In the genomic region with DNA sequence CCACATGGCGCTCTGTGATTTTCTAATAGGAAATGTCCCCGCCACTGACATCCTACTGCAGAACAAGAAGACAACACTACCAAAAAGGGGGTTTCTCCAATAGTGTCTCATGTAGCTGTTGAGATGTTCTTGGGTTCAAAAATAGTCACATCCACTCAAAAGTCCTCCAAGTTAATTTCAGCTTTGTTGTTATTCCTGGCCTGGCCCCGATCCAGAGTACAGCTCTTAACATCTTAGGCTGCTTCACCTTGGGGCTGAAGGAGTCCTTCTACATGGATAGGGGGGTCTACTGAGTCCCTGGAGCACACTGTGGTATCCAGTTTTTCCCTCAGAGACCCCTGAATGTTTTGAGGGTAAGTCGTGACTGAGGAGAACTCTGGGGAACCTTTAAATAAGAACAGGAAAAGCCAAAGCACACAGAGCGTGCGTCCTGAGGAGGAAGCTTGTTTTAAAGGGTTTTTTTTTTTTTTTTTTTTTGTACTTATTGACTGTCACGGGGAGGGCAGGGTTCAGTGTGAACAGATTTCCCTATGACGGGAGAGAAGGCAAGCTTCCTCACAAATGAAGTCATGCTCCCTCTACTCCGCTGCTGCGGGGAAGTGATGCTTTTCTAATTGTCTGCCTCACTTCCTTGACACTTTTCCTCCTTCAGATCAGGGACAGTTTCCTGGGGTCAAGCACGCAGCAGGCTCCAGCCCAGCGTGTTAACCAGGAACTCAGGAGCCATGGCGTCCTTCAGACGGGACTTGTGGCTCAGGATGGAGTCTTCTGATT, we compare ENCODE assay signal across 14 mouse cellular contexts. TPM values are rescaled to one million over a fixed set of nuclear protein-coding genes. Genes with fewer than 3 reads are reported as not detected.
DNase-seq lines count a peak whose midpoint lies in the region; ATAC-seq and TF ChIP-seq lines count a peak whose summit lies in the region.
"Had no signal": no experiment of that assay in that cellular context is flagged by ENCODE, and none has a peak within 500 bp of the region (broad histone marks: within the 10 kb centered on the region; RNA-seq: fewer than 3 reads in every experiment).

No protein-coding gene starts in this region.

- H3K27ac ChIP-seq in heart, embryonic 11.5 days (ENCODE audit: low read depth, low read length) = no peak overlapping the region
- H3K27ac ChIP-seq in lung, postnatal 0 days (ENCODE audit: low read length) = peak overlapping the region; percentile 43; the same call in 1 of the 2 replicates
- H3K27ac ChIP-seq: forebrain, embryonic 15.5 days; hindbrain, embryonic 13.5 days; midbrain, embryonic 12.5 days; stomach, postnatal 0 days had no signal

- TF ChIP-seq EP300 in lung, postnatal 0 days (IDR thresholded peaks at IDR 0.05) = peak; percentile 53

- H3K9ac ChIP-seq in heart, embryonic 11.5 days (ENCODE audit: low read depth, low read length) = no peak overlapping the region
- H3K9ac ChIP-seq in lung, postnatal 0 days (replicated peaks; ENCODE audit: low read depth) = no peak overlapping the region
- H3K9ac ChIP-seq: forebrain, embryonic 15.5 days; hindbrain, embryonic 13.5 days; midbrain, embryonic 12.5 days had no signal

- H3K9me3 ChIP-seq in heart, embryonic 11.5 days (replicated peaks; ENCODE audit: control insufficient read depth, low read length) = 0 out of 2 replicates have a peak, but pooled peaks cover 3% of the 10 kb centered on the region
- no peaks in the 10 kb centered on the region for H3K9me3 ChIP-seq in lung, postnatal 0 days (ENCODE audit: low read length)
- H3K9me3 ChIP-seq: forebrain, embryonic 15.5 days; hindbrain, embryonic 13.5 days; midbrain, embryonic 12.5 days had no signal

- no peak for TF ChIP-seq CTCF in lung, postnatal 0 days (IDR thresholded peaks at IDR 0.05)

- peak; percentile 36 to 56 for DNase-seq in adrenal gland, adult (ENCODE audit: inconsistent age in 2 of 2, low spot score in 1 of 2)
- no peak for DNase-seq in adrenal gland, postnatal 25 days
- peak; percentile 57 for DNase-seq in kidney, adult 9 months
- peak; percentile 66 for DNase-seq in lung, postnatal 0 days (ENCODE audit: low spot score)
- DNase-seq in T-cell, adult 2 months (ENCODE audit: low spot score) = no peak
- DNase-seq in cerebellum, adult 11-12 months = no peak
- DNase-seq in right cerebral cortex, postnatal 4 days = no peak
- DNase-seq: embryo, embryonic 11 days had no signal

- ATAC-seq in heart, embryonic 11.5 days (replicated peaks; ENCODE audit: insufficient number of reproducible peaks, low FRiP score, low TSS enrichment) = no peak
- peak; percentile 77 for ATAC-seq in lung, postnatal 0 days
- ATAC-seq: forebrain, embryonic 15.5 days had no signal

- H3K36me3 ChIP-seq in heart, embryonic 11.5 days (ENCODE audit: control insufficient read depth, insufficient read depth, low read length) = no peaks in the 10 kb centered on the region
- no peaks in the 10 kb centered on the region for H3K36me3 ChIP-seq in lung, postnatal 0 days (ENCODE audit: insufficient read depth, low read length)
- H3K36me3 ChIP-seq: forebrain, embryonic 15.5 days; hindbrain, embryonic 13.5 days; midbrain, embryonic 12.5 days had no signal

- H3K27me3 ChIP-seq in heart, embryonic 11.5 days (ENCODE audit: control insufficient read depth, insufficient read depth, low read length) = no peaks in the 10 kb centered on the region
- no peaks in the 10 kb centered on the region for H3K27me3 ChIP-seq in lung, postnatal 0 days (replicated peaks; ENCODE audit: insufficient read depth, low read length)
- H3K27me3 ChIP-seq: forebrain, embryonic 15.5 days; hindbrain, embryonic 13.5 days; midbrain, embryonic 12.5 days had no signal

- WGBS in heart, embryonic 11.5 days (ENCODE audit: insufficient replicate concordance) = 52% methylated on average over 14 of the region's 14 CpGs
- WGBS in lung, postnatal 0 days = 25% methylated on average over 14 of the region's 14 CpGs

- no peak overlapping the region for H3K4me3 ChIP-seq in heart, embryonic 11.5 days (ENCODE audit: low read depth, low read length)
- H3K4me3 ChIP-seq in lung, postnatal 0 days (ENCODE audit: low read depth, low read length) = no peak overlapping the region
- H3K4me3 ChIP-seq: forebrain, embryonic 15.5 days; hindbrain, embryonic 13.5 days; midbrain, embryonic 12.5 days had no signal

- peaks cover 18% of the 10 kb centered on the region; the same call in 1 of the 2 replicates for H3K4me1 ChIP-seq in heart, embryonic 11.5 days (ENCODE audit: control insufficient read depth, insufficient read depth, low read length)
- H3K4me1 ChIP-seq in lung, postnatal 0 days (ENCODE audit: insufficient read depth, low read depth, low read length) = peaks cover 8% of the 10 kb centered on the region; the same call in 1 of the 2 replicates
- H3K4me1 ChIP-seq: forebrain, embryonic 15.5 days; hindbrain, embryonic 13.5 days; midbrain, embryonic 12.5 days had no signal

- H3K4me2 ChIP-seq in heart, embryonic 11.5 days = peak overlapping the region; percentile 3; the same call in 1 of the 2 replicates
- peak overlapping the region; percentile 22 for H3K4me2 ChIP-seq in lung, postnatal 0 days (replicated peaks; ENCODE audit: low read depth, low read length)
- H3K4me2 ChIP-seq: forebrain, embryonic 15.5 days; hindbrain, embryonic 13.5 days; midbrain, embryonic 12.5 days had no signal

RNA-seq across cellular contexts. Expression of gene Adamts9, which starts 44.7 kb away (rescaled TPM):
- total RNA-seq in adrenal gland, postnatal 25 days (2021) = 26.1 and 31.6 TPM in 2 replicates
- polyA plus RNA-seq in heart, embryonic 11.5 days (2014; fragmentation: Nextera tagmentation; extraction: Ambion mirVana) = 6.0 and 9.6 TPM in 2 replicates
- 6.4 and 7.2 TPM in 2 replicates for polyA plus RNA-seq in lung, postnatal 0 days (2015; fragmentation: Nextera tagmentation; extraction: Ambion mirVana)
- total RNA-seq: MEL had no signal

Comparison
In these comparisons a context has a peak if more than half of its experiments do, and no peak if none do; other contexts are left out.
1. DNase-seq: peak in adrenal gland, adult (2 of 2), kidney, adult 9 months (single experiment) and lung, postnatal 0 days (single experiment); none in adrenal gland, postnatal 25 days (single experiment), T-cell, adult 2 months (single experiment), cerebellum, adult 11-12 months (single experiment) and right cerebral cortex, postnatal 4 days (single experiment).